Mouse (Mus musculus) cerebellum, adult 2 months (tissue): Measurements from ENCODE around the gene Lin7a.

Experiments used
- CTCF ChIP-seq: fragments of 200-500 bp; IDR thresholded peaks from 2 replicates; pipeline ENCODE4 v1.5.1; 2011; ENCODE audit warnings: low read depth, mild to moderate bottlenecking, control low read depth, low read length, moderate library complexity, borderline replicate concordance; ENCODE audit not compliant: insufficient read depth
- POLR2A ChIP-seq: fragments of 200-500 bp; IDR thresholded peaks from 2 replicates; pipeline ENCODE4 v1.6.1; 2011; ENCODE audit warnings: low read length, control low read depth, borderline replicate concordance; ENCODE audit not compliant: insufficient read depth

DNA sequence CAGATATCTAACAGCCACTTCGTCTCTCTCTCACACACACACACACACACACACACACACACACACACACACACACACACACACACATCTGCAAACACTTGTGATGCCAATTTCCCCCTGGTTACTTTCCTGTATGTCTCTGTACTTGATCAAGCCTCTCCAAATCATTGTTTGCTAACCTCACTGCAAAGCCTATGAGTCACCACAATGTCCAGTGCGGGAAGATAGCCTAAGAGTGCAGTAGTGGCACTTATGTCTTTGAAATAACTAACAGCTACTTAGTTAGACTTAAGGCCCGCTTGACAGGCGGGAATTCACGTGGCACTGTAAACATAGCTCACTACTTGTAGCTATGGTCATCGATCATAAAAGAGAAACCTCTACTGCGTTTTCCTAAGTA, 196.3 kb downstream of the Lin7a start:
- TF ChIP-seq POLR2A = no peak
- TF ChIP-seq CTCF = no peak
